Mouse (Mus musculus) adrenal gland, postnatal 36 days (tissue): ENCODE results near the gene Ppm1k. TPM values are rescaled to one million over a fixed set of nuclear protein-coding genes. Genes with fewer than 3 reads are reported as not detected.
A peak's percentile ranks its signal among the peaks of the same experiment; 100 is the strongest.
"Not testable (repeated sequence)": the region's sequence is repeated elsewhere in the genome, so short reads cannot be mapped to it uniquely, and the experiment has no call there.

Source experiments
- DNase-seq, 2 experiments: peaks; one replicate each; pipeline ENCODE4 v3.0.0; 2021; ENCODE audit warnings: mixed read lengths in 1 of 2
- long read RNA-seq, 2 experiments: library from polyadenylated mRNA; stranded (forward); transcript quantifications; one replicate each; pipeline ENCODE4 v2.0.0; 2021; ENCODE audit warnings: borderline sequencing depth in 2 of 2
- total RNA-seq, 2 experiments: library from RNA; stranded (reverse); gene quantifications; 2 replicates each; pipeline ENCODE4 v1.2.3; 2021

Ppm1k gene
- 10 to 100 TPM; 21.3 to 31.3 TPM for total RNA-seq
- long read RNA-seq, experiment 1, full-length matches to known transcripts = 3 of 11 reads
- long read RNA-seq, experiment 1, partial matches to known transcripts = 4 of 11 reads
- long read RNA-seq, experiment 1, other reads (novel, unspliced or antisense) = 4 of 11 reads
- long read RNA-seq, experiment 2, partial matches to known transcripts = 0 of 3 reads
- long read RNA-seq, experiment 2, other reads (novel, unspliced or antisense) = 3 of 3 reads

DNA sequence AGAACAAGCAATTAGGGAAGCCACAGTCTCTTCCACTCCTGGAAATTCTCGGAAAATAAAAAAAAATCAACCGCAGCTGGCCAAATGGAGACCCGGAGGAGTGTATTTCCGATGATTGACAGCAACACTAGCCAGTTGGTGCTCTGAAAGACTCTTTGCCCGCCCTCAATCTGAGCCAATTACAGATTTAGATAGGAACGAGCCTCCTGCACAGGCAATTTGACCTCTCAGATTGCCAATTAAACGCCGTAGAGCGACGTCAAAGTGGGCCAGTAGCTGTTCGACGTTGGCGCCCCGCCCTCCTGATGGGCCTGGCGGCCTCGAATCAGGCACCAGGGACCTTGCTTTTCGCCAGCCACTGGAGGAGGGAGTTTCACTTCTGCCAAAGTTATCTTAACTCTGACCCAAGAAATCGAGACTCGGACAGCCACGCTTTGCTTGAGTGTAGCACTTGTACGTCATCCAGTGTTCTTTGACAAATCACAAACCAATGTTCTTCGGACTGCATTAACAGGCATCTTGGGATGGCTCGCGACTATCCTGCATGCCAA lies at the start of gene Ppm1k:
Gene Ppm1k (minus strand): TSS at position 83 of the 551 bp plus-strand sequence.
- DNase-seq = peak; percentile 98 to 99

GRCm38 (mm10) chr6:57582356-57582755 lies 47.1 kb upstream of the Ppm1k start:
- DNase-seq = peak in 1 of 2 experiments; percentile 7

- DNase-seq = no peak
Observed at GRCm38 (mm10) chr6:57581595-57581994, 46.3 kb upstream of the Ppm1k start.

DNA sequence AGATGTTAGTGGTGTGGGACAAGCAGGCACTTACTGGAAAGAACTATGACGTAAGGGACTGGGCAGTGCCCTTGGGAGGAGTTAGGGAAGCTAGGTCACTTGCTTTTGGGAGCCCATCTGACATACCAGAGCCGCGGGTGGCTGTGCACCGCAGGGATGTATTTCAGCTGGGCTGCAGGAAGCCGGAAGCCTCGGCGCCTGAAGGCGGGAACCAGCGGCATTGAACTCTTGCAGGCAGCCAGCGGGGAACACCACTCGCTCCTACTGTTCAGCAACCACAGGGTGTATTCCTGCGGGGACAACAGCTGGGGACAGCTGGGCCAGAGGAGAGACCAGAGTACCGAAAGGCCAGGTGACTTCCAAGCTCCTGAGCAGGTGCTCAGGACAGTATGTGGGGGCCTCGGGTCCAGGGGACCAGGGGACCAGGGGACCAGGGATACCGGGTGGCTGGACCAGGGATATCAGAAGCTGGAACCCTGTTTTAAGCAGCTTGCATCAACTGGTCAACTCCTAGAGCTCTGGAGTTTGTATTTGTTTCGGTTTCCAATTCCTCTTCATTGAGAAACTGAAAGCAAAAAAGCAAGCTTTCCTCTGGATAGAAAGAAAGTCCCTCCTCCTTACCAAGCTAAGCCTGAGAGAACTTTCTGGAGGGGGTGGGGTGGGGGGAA lies 45.7 kb upstream of the Ppm1k start, which contains the start of gene Herc6:
Gene Herc6 (plus strand): TSS at position 120 of the 668 bp plus-strand sequence.
- DNase-seq = peak; percentile 88 to 89

DNA sequence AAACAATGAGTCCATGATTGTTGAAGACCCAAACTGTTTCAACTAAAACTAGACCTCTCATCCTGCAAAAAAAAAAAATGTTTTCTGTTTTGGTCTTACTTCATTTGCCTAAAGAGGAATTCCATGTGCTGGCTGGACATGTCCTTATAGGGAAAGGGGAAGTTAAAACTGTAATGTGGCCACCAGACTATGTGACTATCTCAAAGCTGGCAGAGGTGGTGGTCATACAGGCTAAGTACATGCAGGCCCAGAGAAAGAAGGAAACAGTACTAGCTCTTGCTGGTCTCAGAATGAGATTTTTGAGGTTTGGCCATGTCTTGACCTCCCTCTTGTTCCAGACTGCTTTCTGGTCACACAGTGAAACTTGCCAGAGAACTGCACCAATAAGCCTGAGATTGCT lies 36.3 kb upstream of the Ppm1k start:
- DNase-seq = no peak

GRCm38 (mm10) chr6:57570170-57570974 lies 35.1 kb upstream of the Ppm1k start:
- peak in 1 of 2 experiments; percentile 31 for DNase-seq

- DNase-seq = no peak
Observed at GRCm38 (mm10) chr6:57567630-57568029, 32.4 kb upstream of the Ppm1k start.

DNA sequence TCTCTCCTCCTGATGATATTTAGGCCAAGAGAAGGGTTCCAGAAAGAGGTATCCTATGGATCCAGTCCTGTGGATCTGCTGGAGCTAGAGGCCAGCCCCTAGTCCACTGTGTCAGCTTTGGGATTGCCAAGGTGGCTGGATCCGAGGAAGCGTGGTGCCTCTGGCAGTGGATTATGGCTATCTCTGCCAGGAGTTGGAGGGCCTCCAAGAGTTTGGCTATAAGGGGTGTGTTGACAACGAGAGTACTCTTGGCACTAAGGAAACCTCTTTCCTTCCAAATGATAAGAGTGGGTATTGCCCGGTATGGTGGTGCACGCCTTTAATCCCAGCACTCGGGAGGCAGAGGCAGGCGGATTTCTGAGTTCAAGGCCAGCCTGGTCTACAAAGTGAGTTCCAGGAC lies 30.2 kb upstream of the Ppm1k start:
- DNase-seq = peak in 1 of 2 experiments; percentile 39

DNA sequence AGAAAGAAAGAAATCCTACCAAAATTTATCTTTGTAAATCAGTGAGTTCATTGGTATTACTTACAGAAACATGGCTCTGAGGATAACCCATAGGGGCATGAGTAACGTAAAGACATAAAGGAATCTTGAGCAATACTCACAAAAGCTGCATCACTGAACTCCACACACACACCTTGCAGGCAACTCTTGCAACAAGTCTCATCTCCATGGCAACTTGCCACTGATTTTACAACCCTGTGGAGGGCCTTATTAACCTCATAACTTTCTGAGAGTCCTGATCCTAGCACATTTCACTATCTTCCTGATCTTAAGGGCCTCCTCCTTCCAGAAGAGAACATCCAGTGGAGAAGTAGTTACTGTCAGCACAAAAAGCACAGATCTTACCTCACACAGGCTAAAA lies 28.2 kb upstream of the Ppm1k start:
- DNase-seq = no peak

- no peak for DNase-seq
Observed at GRCm38 (mm10) chr6:57557796-57558317, 22.6 kb upstream of the Ppm1k start.

DNA sequence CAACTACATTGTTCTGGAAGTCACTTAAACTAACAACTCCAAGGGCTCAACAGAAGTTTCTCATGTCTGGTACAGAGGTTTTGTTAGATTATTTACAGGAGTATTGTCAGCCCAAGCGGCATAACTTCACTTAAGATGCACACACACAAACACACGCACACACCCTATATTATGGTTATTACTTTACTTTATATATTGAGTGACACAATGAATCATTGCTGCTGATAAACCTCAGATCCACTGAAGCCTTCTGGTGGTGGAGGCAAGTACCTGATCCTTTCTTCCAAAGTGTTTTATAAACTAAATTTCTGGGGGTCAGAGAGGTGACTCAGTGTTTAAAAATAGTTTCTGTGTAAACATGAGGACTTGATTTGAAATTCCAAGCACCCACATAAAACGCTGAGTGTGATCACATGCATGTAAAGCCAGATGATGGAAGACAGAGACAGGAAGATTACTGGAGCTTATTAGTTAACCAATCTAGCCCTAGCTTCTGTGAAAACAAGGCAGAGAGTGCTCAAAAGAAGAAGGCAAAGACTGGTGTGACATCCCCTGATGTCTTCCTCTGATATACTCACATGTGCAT lies 16.0 kb upstream of the Ppm1k start:
- no peak for DNase-seq

DNA sequence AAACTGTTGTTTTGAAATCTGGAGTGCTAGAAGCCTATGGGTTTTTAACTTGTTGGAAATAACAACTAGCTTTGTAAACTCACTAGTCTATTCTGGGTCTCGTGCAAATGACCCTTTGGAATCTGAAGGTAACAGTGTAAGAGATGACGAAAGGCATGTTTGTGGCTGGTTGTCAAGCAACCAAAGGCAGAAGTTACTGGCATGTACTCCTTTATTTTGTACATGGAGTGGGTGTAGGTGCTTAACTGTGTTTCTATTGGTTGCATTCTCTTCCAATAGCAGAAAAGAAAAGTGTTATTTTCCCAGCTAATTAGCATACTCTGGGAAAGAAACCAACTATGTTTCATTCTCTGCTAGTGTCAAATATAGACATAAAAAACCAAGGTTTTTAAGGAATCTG lies 9.6 kb upstream of the Ppm1k start:
- no peak for DNase-seq

DNA sequence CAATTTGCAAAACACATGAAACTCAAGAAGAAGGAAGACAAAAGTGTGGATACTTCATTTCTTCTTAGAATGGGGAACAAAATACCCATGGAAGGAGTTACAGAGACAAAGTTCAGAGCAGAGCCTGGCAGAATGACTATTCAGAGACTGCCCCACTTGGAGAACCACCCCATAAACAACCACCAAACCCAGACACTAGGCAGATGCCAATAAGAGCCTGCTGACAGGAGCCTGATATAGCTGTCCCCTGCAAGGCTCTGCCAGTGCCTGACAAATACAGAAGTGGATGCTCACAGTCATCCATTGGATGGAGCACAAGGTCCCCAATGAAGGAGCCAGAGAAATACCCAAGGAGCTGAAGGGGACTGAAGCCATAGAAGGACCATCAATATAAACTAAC lies 8.3 kb upstream of the Ppm1k start:
- DNase-seq = not testable (repeated sequence)

DNA sequence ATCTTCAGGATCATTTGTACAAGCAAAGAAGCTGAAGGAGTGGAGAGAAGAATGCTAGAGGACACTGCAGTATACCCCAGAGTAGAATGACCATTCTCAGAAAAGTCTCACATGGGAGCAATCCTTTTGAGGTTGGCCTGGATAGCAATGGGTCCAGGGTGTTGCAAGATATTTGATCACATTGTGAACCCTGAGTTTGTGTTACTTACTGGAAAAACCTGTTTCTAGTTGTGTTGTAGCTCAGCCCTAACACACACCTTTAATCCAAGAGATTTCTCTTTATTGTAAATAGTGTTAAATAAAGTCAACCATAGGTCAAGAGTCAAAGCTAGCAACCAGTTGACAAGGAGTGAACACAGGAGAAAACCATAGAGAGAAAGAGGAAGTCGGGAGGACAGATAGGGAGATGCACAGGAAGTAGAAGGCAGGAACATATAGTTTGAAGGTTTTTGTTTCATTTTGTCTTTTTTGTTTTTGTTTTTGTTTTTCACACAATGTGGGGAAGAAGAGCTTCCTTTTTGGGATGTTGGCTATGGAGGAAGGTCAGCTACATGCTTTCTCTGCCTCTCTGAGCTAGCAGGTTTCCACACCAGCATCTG lies 6.6 kb upstream of the Ppm1k start:
- no peak for DNase-seq

- DNase-seq = no peak
Observed at GRCm38 (mm10) chr6:57540950-57541498, 5.8 kb upstream of the Ppm1k start.

DNA sequence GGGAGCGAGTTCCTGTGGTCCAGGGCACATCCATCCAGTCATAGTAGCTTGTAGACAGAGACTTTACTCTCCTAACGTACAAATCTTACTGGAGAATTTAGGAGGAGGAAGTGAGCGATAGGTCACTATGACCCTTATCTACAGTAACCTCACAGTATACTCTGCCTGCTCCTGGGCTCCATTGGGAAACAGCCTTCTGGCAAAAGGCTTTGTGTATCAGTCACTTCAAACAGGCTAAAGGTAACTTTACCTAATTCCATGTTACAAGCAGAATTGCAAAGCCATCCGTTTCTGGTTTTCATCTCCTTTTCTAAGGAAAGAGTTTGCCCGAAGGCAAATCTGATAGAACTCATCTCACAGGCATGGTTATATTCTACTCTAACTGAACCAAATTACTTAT lies 2.6 kb upstream of the Ppm1k start:
- no peak for DNase-seq

DNA sequence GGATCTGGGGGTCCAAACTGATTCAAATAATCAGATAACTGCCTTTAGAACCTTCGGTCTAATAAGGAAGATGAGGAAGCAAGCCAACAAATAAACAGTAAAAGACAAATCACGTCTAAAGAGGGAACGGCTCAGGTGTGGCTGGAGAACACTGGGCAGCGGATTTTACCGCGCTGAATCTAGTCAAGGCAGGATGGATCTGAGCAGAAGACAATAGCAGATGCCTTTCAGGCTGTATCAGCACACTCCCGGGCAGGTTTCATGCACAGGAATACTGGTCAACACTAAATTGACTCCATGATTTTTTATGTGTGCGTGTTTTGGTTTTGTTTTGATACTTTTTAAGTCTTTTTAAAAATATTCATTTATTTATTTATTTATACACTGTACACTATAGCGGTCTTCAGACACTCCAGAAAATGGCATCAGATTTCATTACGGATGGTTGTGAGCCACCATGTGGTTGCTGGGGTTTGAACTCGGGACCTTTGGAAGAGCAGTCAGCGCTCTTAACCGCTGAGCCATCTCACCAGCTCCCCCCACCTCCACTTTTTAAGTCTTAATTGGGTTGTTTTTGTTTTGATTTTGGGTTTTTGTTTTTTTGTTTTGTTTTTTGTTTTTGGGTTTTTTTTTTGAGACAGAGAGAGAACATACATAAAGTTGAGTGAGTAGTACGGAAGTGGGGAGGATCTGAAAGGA lies 852 bp upstream of the Ppm1k start:
- peak in 1 of 2 experiments; percentile 19 for DNase-seq

DNA sequence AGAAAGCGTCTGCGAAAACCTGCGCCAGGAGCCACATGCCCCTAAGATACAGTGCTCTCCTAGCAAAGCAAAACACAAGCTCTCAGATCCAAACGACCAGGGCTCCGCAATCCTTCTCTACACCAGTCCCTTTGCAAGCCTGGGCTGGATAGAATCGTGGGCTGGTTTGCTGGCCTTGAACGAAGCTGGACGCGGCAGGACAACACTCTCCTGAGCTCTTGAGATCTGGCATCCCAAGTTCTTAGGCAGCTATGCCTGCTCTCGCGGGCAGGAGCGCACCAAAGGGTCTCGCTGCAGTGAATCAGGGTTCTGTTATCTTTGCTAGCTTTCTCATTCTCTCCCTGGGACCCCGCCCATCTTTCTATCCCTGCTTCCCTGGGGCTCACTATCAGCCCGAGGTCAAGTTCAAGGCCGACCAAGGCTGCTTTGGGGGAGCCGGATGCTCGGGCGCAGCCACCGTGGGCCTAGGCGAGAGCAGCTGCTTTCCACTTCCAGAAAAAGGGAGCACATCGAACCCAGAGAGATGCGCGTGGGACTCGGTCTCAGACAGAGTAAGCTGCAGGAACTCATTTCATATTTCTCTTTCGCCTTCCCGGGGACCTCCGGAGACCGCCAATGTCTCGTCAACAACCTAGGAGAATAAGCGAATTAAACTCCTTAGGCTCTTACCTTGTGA lies 519 bp downstream of the Ppm1k start:
- peak; percentile 66 to 69 for DNase-seq

DNA sequence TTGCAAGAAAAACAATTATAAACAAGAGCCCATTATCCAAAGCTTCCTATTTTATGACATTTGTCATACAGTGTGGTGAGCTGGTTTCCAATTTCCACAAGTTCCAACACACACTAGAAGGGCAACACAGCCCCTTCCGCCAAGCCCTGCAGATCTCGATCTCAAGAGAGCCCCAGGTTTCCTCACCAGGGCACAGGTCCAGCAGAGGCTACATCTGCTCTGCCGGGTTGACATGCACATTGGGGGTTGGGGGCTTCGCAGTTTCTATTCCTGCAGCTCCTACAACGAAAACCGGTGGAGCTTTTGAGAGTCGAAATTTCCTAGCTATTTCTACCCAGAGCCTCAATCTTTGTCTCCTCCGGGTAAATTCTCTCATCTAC lies 1.0 kb downstream of the Ppm1k start:
- peak; percentile 48 to 64 for DNase-seq

DNA sequence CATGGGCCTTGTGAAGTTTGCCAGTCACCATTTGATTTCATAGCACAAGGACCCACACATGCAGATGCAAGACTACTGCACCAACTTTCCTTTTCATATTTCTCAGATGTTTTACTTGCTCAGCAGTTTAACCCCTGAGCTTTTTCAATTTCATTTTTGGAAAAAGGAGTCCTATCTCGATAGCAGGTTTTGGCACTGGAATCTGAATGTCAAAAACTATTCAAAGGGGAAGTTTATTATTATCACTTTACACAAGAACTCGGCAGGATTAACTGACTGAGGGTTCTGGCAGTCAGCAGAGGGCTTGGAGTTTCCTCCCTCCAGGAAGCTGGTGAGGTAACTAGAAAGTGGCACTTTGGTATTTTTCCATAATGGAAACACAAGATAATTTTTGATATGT lies 1.9 kb downstream of the Ppm1k start:
- peak in 1 of 2 experiments; percentile 5 for DNase-seq
